Mouse (Mus musculus) stomach, embryonic 14.5 days (tissue): ENCODE results near the gene Artn. TPM values are rescaled to one million over a fixed set of nuclear protein-coding genes. Genes with fewer than 3 reads are reported as not detected.

Experiments used
- ATAC-seq: fragments of 200-750 bp; cut with Nextera tagmentation; 2 replicates; pipeline ENCODE4 v1.8.0; 2017; ENCODE audit warnings: low read depth, moderate TSS enrichment; ENCODE audit not compliant: insufficient number of reproducible peaks, insufficient read depth, low FRiP score
- H3K27ac ChIP-seq: fragments of 300-500 bp; sonication (generic); 2 replicates; pipeline ENCODE4 v1.5.1; 2014; ENCODE audit warnings: mild to moderate bottlenecking, low read length, moderate library complexity, mixed read lengths
- H3K27me3 ChIP-seq: fragments of 300-500 bp; sonication (generic); 2 replicates; pipeline ENCODE4 v1.6.1; 2014; ENCODE audit warnings: low read length, control low read depth, mixed read lengths; ENCODE audit not compliant: control insufficient read depth, insufficient read depth
- H3K36me3 ChIP-seq: fragments of 300-500 bp; sonication (generic); 2 replicates; pipeline ENCODE4 v1.6.1; 2014; ENCODE audit warnings: mild to moderate bottlenecking, control low read depth, low read length, moderate library complexity, mixed read lengths; ENCODE audit not compliant: control insufficient read depth, insufficient read depth
- H3K4me1 ChIP-seq: fragments of 300-500 bp; sonication (generic); 2 replicates; pipeline ENCODE4 v1.6.1; 2014; ENCODE audit warnings: low read length, control low read depth, mixed read lengths; ENCODE audit not compliant: control insufficient read depth, insufficient read depth
- H3K4me2 ChIP-seq: fragments of 300-500 bp; sonication (generic); replicated peaks from 2 replicates; pipeline ENCODE4 v1.6.1; 2014; ENCODE audit warnings: low read depth, low read length, control low read depth
- H3K4me3 ChIP-seq: fragments of 300-500 bp; sonication (generic); 2 replicates; pipeline ENCODE4 v1.5.1; 2014; ENCODE audit warnings: low read depth, low read length, control low read depth
- H3K9ac ChIP-seq: fragments of 300-500 bp; sonication (generic); replicated peaks from 2 replicates; pipeline ENCODE4 v1.6.1; 2014; ENCODE audit warnings: low read depth, mild to moderate bottlenecking, control low read depth, low read length, moderate library complexity, mixed read lengths
- H3K9me3 ChIP-seq: fragments of 300-500 bp; sonication (generic); 2 replicates; pipeline ENCODE4 v1.6.1; 2016; ENCODE audit warnings: low read depth, low read length, control low read depth; ENCODE audit not compliant: control insufficient read depth
- WGBS: fragments of 180-500 bp; shearing (Covaris S2); extraction: QIAGEN DNeasy Blood & Tissue Kit; methylation state at CpG from one replicate; pipeline ENCODE4 v1.1.7; 2014; 5-methylcytosine and 5-hydroxymethylcytosine counted together
- polyA plus RNA-seq: library from polyadenylated mRNA; unstranded; fragments of >200 nt; fragmentation: Nextera tagmentation; extraction: Ambion mirVana; gene quantifications from 2 replicates; pipeline ENCODE4 v1.2.1, GENCODE M21; 2014

Artn gene
- 5.8 and 7.0 TPM in 2 replicates for polyA plus RNA-seq

- Histone ChIP-seq H3K9me3 (no peaks in the 10 kb centered on the region), H3K27ac (no peak within 1 kb of the TSS; the same call in 1 of the 2 replicates), H3K27me3 (0 out of 2 replicates have a peak, but pooled peaks cover 10% of the 10 kb centered on the region), H3K4me3 (peak within 1 kb of the TSS; percentile 40), H3K36me3 (no peaks in the 10 kb centered on the region; the same call in 1 of the 2 replicates), H3K9ac (no peak within 1 kb of the TSS; the same call in 1 of the 2 replicates), H3K4me1 (peaks cover 23% of the 10 kb centered on the region), H3K4me2 (peak within 1 kb of the TSS; percentile 86)
- peak; percentile 71 for ATAC-seq
- WGBS = 2% methylated on average over 33 of the region's 33 CpGs
These were observed at the start of gene Artn for GRCm38 (mm10) chr4:117929391-117929881. TSS of gene Artn (minus strand) at chr4:117929763.

- ATAC-seq = no peak
- H3K9me3 ChIP-seq = no peaks in the 10 kb centered on the region
- no peak overlapping the region for H3K27ac ChIP-seq
- H3K9ac ChIP-seq = no peak overlapping the region
- no peak overlapping the region for H3K4me2 ChIP-seq
- no peaks in the 10 kb centered on the region for H3K27me3 ChIP-seq
- H3K4me3 ChIP-seq = no peak overlapping the region
- 80% methylated on average over 4 of the region's 4 CpGs for WGBS
- H3K4me1 ChIP-seq = peaks cover 12% of the 10 kb centered on the region; the same call in 1 of the 2 replicates
- no peaks in the 10 kb centered on the region for H3K36me3 ChIP-seq
These were observed 49.6 kb upstream of the Artn start for GRCm38 (mm10) chr4:117979181-117979580.

- Histone ChIP-seq H3K9ac (no peak overlapping the region), H3K9me3 (no peaks in the 10 kb centered on the region), H3K4me2 (no peak overlapping the region), H3K4me3 (no peak overlapping the region), H3K27me3 (no peaks in the 10 kb centered on the region), H3K4me1 (peaks cover 12% of the 10 kb centered on the region; the same call in 1 of the 2 replicates), H3K27ac (no peak overlapping the region), H3K36me3 (no peaks in the 10 kb centered on the region)
- 89% methylated on average over 9 of the region's 9 CpGs for WGBS
- no peak for ATAC-seq
These were observed 48.7 kb upstream of the Artn start for GRCm38 (mm10) chr4:117978282-117978681.

- peaks cover 8% of the 10 kb centered on the region; the same call in 1 of the 2 replicates for H3K4me1 ChIP-seq
- H3K4me3 ChIP-seq = no peak overlapping the region
- H3K27ac ChIP-seq = no peak overlapping the region
- H3K27me3 ChIP-seq = no peaks in the 10 kb centered on the region
- no peaks in the 10 kb centered on the region for H3K9me3 ChIP-seq
- no peak overlapping the region for H3K4me2 ChIP-seq
- no peak overlapping the region for H3K9ac ChIP-seq
- ATAC-seq = no peak
- H3K36me3 ChIP-seq = no peaks in the 10 kb centered on the region
- WGBS = 89% methylated on average over 11 of the region's 11 CpGs
These were observed 48.3 kb upstream of the Artn start for GRCm38 (mm10) chr4:117977841-117978240.

GRCm38 (mm10) chr4:117977371-117977770 lies 47.8 kb upstream of the Artn start:
- Histone ChIP-seq H3K4me2 (no peak overlapping the region), H3K4me3 (no peak overlapping the region), H3K9ac (no peak overlapping the region), H3K36me3 (no peaks in the 10 kb centered on the region), H3K9me3 (no peaks in the 10 kb centered on the region), H3K27ac (no peak overlapping the region), H3K27me3 (no peaks in the 10 kb centered on the region), H3K4me1 (peaks cover 4% of the 10 kb centered on the region; the same call in 1 of the 2 replicates)
- no peak for ATAC-seq
- 71% methylated on average over 9 of the region's 9 CpGs for WGBS

GRCm38 (mm10) chr4:117975820-117976219 lies 46.3 kb upstream of the Artn start:
- Histone ChIP-seq H3K36me3 (no peaks in the 10 kb centered on the region), H3K4me2 (no peak overlapping the region), H3K9ac (no peak overlapping the region), H3K27me3 (no peaks in the 10 kb centered on the region), H3K4me3 (no peak overlapping the region), H3K9me3 (no peaks in the 10 kb centered on the region), H3K27ac (no peak overlapping the region), H3K4me1 (no peaks in the 10 kb centered on the region; the same call in 1 of the 2 replicates)
- whole genome bisulfite sequencing = 58% methylated on average over 1 of the region's 1 CpGs
- no peak for ATAC-seq

GRCm38 (mm10) chr4:117974719-117975118 lies 45.2 kb upstream of the Artn start:
- Histone ChIP-seq H3K9ac (no peak overlapping the region), H3K4me2 (no peak overlapping the region), H3K9me3 (no peaks in the 10 kb centered on the region), H3K36me3 (no peaks in the 10 kb centered on the region), H3K27me3 (no peaks in the 10 kb centered on the region), H3K4me3 (no peak overlapping the region), H3K27ac (no peak overlapping the region), H3K4me1 (no peaks in the 10 kb centered on the region; the same call in 1 of the 2 replicates)
- WGBS = 69% methylated on average over 5 of the region's 5 CpGs
- no peak for ATAC-seq

GRCm38 (mm10) chr4:117972999-117973398 lies 43.4 kb upstream of the Artn start:
- Histone ChIP-seq H3K4me3 (no peak overlapping the region), H3K4me1 (no peaks in the 10 kb centered on the region; the same call in 1 of the 2 replicates), H3K9ac (no peak overlapping the region), H3K9me3 (no peaks in the 10 kb centered on the region), H3K27me3 (no peaks in the 10 kb centered on the region), H3K27ac (no peak overlapping the region), H3K36me3 (no peaks in the 10 kb centered on the region), H3K4me2 (no peak overlapping the region)
- 37% methylated on average over 10 of the region's 10 CpGs for WGBS
- no peak for ATAC-seq
